Mouse (Mus musculus): Measurements from ENCODE around the gene Trip4.
A peak's percentile ranks its signal among the peaks of the same experiment; 100 is the strongest.

The Trip4 gene

DNA sequence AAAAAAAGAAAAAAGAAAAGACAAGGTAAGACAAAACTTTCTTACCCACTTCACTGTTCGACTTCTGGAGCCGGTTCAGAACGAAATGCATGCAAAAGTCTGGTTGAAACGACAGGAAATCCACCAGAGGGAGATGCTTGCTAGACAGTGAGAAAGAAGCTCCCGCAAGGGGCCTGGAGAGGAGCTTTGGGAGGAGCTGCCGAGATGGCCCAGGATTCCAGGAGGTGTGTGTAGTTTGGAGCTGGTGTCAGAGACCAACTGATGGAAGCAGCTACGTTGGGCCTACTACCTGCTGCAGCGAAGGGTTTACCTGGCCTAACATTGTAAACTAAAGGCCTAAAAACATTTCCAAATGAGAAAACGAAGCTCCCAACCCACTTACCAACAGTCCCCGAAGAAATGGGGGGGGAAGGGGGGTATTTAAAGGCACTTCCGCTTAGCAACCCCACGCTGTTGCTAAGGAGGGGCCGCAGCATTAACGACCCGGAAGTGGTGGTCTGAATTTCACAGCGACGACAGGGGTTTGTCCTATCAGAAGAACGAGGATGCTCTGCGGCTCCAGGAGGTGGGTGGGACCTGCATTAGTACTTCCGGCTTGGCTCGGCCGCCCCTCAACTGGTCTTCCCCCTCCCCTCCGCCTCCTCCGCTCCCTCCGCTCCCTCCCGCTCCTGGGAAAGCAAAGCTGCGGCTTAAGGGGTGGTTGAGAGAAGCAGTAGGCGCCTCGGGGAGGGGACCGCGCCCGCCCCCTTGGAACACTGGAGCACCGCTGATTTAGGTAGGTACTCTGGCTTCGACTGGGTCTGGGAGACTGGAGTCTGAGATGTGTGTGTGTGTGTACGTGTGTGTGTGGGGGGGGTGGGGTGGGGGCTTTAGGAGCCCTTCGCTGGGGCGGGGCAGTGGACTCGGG, at the start of gene Trip4, which contains the start of gene Csnk1g1:
Gene Trip4, minus strand, starts transcription at position 401 of the 907 bp plus-strand sequence.
Gene Csnk1g1, plus strand, starts transcription at position 531 of the 907 bp plus-strand sequence.
- DNase-seq = peak; percentile 96

DNA sequence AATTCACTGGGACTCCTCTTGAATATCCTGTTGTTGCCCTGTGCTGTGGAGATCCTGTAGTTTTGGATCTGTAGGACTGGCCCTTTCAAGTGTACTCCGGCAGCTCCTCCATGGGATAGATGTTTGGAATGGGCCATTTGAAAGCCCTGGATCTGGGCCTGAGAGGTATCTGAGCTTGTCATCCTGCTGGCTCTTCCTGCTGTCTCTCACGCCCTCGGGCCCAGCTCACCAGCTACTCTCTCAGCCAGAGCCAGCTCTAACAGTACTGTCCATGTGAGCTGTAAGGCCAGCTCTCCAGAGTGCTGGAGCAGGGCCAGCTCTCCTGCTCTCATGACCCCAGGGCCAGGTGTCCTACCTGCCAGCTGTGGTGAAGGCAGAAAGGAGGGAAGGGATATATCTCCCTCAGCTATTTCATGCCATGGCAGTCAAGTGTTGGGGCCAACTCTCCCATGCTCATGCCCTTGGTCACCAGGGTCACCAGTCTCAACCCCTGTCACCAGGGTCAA, 42.5 kb upstream of the Trip4 start:
- DNase-seq = no peak

DNA sequence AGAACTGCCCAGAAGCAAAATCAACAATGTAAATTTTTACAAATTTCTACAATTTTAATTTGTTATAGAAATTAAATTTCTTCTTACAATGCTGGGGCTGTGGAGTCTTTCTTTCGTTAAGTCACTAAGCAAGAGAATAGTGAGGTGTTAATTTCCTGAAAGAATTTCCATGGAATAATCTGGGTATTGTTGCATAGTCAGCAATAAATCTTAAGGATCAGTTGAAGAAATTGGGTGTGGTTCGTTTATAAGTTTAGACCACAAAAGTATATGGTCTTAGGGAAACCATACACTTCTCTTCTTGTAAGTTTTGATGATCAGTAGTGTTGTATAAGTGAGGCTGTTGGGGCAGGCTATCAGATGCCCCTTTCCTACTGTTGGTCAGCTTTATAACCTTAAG, 29.0 kb upstream of the Trip4 start:
- DNase-seq = no peak

DNA sequence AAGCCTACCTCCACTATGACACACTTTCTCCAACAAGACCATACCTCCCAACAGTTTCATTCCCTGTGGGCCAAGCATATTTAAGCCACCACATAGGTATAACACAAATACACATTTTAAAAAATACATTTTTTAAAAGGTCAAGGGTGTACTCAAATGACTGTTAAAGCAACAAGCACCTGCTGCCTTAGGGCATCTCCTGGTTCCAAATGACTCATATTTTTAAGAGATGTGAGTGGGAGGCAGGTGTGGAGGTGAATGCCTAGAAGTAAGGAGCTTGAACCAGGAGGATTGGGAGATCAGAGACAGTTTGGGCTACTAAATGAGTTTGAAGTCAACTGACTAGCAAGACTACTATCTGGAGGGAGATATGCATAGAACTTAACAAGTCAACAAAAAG, 21.2 kb upstream of the Trip4 start:
- no peak for DNase-seq

DNA sequence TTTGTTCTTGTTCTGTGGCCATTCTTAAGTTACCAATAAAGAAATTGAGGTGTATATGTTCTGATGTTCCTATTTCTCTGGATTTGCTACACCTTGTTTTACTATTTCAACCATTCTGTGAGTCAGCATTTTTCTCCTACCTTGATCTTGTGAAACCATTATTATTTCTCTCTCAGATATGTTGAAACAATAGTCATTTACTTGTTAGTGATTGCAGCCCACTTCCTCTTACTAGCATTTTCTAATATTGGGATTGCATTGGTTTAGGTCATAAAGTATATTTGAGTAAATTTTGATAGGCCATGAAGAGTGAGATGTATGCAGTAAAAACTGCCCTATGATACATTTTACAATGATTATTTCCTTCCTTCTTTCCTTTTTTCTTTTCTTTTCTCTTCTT, 19.9 kb upstream of the Trip4 start:
- DNase-seq = no peak

DNA sequence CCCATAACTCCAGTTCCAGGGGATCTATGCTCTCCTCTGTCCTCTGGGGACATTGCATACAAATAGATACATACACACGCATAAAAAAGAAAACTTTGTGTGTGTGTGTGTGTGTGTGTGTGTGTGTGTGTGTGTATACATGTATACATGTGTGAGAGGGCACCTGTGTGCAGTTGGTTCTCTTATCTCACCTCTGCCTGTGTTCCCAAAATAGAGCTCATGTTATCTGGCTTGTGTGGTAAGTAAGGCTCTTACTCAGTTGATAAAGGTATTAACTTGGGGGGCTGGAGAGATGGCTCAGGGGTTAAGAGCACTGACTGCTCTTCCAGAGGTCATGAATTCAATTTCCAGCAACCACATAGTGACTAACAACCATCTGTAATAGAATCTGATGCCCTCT, 8.4 kb upstream of the Trip4 start:
- no peak for DNase-seq

DNA sequence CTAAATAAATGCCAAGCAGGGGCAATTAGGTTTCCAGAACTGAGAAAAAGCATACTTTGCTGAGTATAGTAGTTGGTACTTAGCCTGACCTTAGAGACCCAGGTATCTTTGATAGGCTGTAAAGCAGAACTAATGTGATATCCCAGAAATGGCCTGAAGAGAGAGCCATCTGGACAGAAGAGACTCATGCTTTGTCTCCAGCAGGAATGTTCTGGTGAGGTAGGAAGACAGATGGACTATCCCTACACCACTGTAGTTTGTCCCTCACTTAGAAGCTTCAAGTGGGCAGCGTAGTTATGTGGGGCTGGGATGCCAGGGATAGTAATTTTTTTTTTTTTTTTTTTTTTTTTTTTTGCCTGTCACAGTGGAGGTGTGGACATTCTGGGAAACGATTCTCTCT, 5.4 kb upstream of the Trip4 start:
- DNase-seq = no peak

DNA sequence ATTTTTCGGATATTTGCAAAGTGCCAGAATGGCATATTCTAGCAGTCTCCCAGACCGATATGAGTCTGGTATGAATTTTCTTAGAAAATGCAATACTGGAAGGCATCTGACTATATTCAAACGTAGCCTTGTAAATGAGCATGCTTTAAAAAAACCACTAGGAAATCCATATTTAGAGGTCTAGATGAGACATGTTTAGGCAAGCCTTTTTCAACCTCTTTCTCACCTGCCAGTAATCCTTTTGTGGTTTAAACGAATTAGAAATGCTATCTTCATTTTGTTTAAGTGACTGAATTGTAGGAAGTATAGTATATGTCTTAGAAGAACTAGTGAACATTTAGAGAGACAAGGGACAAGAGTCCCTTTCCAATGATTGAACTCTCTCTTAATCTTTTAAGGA, 1.2 kb upstream of the Trip4 start:
- DNase-seq = no peak

DNA sequence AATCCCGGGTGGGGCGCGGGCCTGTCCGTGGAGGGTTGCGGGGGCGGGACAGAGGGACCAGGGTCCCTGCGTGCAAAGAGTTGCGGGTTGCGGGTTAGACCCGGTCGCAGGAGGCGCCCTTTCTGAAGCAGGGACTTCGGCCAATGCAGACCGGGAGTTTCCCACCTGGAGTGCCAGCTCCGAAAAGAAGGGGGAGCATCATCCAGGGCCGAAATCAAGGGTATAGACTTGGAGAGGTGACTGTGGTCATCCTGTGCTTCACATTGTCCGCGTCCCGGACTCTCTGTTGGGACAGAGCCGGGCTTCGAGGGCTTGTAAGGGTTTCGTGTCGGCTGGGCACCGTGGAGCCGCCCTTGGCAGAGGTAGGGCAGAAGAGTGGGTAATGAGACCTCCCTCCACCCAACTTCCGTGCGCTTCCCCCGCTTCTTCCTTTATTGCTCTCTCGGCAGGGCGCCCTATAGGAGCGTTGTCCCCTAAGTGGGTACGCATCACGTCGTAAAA, 757 bp upstream of the Trip4 start:
- peak; percentile 71 for DNase-seq

DNA sequence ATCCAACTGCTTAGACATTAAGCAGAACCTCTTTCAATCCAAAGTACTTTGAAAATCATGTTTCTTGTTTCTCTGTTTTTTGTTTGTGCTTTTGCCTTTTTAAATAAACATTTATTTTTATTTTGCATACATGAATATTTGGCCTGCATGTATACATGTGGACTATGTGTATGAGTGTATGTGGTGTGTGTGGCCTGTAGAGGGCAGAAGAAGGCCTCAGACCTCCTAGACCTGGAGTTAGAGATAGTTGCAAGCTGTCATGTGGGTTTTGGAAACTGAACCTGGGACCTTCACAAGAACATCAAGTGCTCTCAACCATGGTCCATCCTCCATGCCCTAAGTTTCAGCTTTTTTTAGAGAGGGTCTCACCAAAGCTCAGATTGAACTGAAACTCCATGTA, 5.2 kb downstream of the Trip4 start:
- DNase-seq = no peak

DNA sequence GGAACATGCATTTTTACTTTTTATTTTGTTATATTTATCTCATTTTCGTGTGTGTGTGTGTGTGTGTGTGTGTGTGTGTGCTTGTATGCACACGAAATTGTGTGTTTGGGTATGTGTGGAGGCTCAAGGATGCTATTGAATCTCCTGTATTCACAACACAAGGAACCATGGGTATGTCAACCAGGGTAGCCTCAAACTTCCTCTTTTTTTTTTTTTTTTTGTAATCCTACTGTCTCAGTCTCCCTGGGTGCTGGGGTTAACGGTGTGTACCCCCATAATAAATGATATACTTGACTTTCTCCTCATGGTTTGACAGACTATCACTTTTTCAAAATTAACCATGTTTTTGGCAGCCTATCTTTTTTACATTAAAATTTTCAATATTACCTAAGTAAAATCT, 5.7 kb downstream of the Trip4 start:
- DNase-seq = no peak

DNA sequence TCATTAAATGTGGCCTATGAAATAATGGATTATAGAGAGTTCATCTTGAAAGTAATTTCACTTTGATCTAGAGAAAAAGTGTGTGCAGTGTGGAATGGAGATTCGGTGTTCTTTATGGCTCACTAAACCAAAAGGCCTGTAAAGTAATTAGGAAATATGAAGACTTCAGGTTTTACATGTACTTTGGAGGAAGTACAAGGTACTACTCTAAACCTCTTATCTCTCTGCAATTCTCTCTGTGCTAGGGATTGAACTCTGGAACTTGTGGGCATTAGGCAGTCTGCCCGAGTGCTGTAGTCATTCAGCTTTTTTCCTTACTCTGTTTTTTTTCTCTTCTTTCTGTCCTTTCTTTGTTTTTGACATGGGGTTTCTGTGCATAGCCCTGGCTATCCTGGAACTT, 11.6 kb downstream of the Trip4 start:
- no peak for DNase-seq

DNA sequence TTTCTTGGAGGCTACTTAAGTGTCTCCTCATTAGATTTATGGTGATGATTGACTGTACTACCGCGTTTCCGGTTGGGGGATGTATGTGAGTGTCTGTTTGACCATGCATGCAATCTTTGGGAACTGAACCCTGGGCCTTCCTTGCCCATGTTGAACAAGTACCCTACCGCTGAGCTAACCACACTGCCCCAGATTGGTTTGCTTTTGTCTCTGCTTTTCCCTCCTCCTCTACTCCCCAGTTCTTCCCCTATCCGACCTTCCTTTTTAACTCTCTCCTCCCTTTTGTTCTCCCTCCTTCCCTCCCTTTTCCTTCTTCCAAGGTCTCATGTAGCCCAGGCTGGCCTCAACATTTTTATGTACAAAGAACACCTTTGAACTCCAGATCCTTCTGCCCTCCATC, 17.5 kb downstream of the Trip4 start:
- peak; percentile 60 for DNase-seq

DNA sequence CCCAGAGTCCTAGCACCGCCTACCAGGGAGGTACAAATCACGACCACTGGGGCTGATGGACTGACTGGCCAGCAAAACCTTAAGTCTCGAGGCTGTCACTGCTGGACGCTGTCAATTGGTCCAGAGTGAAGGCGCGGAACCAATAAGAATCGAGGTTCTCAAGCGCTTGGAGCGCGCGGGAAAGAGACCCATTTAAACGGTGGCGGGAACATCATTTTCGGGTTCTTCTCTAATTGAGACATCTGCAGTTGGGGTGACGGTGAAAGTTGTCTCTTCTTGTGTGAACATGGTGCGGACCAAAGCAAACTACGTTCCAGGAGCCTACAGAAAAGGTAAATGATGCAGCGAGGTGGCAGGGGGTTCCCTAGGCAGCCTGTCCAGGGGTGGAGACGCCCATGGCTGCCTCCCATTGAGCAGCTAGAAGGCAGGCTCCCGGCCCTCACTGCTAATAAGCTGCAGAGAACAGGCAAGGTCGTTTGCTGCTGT, 18.4 kb downstream of the Trip4 start, which contains the start of gene Pclaf:
Gene Pclaf, plus strand, starts transcription at position 95 of the 486 bp plus-strand sequence.
- peak; percentile 96 for DNase-seq

DNA sequence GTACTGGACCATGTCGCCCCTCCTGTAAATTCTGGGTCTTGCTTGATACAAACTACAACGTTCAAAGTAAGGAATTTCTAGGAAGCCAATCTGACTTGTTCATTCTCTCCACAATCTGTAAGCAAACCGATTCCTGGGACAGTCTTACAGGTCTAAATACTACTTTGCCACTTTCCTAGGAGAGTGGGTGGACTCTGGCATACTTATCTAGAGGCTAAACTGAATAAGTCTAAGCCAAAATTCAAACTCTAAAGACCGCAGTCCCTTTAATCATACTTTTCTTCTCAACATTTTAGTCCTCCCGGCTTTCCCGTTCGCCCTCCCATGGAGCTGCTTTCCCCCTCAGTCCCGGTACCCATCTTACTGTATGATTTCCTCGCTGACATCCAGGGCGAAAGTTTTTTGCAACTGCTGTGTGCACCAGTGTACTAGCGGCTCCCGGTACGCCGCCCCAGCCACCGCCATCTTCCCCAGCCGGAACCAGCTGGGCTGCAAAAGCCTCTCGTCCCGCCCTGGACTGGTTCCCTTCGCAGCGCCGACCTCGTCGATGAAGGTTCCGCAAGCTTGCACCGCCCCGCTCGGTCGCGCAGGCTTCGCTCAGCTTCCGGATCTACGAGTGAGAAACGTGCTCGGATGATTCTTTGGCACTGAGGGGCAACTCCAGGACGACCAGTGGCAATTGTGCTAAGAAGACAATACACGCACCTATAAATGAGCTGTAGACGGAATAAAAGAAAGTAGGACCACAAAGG, 23.9 kb downstream of the Trip4 start:
- peak; percentile 96 for DNase-seq

DNA sequence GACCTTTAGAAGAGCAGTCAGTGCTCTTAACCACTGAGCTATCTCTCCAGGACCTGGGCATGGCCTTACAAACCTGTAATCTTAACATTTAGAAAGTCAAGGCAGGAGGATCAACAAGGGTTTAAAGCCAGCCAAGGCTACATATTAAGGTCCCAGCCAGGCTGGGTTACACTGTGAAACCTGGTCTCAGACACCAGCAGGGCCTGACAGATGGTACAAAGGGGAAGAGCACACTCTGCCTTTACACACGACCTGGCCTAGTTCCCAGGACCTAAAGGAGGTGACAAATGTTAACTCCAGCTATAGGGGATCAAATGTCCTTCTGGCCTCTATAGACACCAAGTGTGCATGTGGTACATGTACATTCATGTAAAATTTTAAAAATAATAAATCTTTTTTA, 48.9 kb downstream of the Trip4 start:
- DNase-seq = no peak

DNA sequence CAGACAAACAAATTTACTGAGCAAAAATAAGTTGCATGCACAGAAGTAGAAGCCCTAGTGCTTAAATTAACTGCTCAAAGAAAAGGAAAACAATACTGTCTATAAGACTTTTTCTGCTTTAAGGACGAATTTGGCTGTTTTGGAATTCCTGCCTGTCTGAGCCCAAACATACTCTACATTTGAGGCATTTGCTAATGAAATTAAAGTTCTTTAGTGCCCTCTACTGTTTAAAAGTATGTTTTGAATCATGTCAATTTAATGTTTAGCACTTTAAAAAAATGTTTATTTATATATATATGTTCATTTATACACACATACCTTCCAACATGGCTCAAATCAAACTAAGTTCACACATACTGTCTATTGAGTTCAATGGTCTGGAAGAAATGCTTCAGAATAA, 58.4 kb downstream of the Trip4 start:
- DNase-seq = peak; percentile 39

DNA sequence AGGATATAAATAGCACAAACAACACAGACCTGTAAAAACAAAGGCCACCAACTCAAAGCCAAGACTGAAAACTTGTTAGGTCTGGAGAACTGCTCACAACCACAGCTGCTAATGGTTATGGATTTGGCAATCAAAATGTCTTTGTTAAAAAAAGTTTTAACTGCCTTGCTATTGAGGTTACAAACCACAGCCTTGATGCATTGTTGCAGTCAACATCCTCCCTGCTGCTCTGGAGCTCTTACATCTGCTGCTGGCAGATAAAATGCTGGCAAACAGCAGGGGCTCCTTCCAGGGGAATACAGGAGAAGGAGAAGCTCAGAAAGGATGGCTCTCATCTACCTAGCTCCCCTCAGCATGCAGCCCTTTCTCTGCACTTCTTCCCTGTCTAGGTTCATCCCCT, 60.4 kb downstream of the Trip4 start:
- no peak for DNase-seq

DNA sequence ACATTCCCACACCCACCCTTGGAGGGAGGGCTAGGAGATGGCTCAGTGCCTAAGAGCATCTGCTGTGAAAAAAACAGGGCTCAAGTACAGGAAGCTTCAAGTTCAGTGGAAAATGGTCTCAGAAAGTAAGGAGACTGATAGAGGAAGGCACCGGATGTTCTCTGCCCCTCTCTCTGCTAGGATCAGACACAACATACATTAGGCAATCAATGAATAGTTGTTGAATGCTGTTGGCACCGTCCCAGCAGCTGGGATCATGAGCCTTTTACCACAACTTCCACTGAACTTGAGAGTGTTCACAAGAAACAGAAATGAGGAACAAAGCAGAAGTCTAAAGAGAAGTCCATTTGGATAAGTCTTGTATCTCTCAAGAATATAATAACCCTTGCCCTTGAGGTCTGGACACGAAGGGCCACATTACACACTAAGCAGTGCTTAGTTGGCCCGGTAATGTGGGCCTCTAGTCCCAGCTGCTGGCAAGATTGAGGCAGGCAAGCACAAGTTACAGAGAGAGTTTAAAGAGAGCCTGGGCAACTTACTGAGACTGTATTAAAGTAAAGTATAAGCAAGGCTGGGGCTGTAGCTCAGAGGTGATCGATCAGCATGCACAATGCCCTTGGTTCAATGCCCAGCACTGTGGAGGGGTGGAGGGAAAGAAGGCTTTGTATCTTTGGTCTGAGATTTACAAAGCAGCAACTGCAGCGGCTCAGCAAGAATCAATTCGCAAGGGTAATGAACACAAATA, 64.0 kb downstream of the Trip4 start:
- no peak for DNase-seq

DNA sequence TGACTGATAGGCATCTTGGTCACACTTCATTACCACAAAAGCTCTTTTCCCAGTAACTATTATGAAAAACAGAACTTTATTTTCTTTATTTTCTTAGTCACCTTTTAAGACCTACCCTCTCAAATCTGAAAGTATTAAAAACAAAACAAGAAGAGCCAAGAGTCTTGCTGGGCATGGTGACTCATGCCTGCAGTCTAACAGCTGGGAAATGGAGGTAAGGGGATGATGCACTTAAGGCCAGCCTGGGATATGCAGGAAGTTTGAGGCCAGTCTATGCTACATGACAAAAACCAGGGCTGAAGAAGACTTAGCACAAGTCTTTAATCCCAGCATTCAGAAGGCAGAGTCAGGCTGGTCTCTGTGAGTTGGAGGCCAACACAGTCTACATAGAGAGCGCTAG, 68.8 kb downstream of the Trip4 start:
- no peak for DNase-seq

DNA sequence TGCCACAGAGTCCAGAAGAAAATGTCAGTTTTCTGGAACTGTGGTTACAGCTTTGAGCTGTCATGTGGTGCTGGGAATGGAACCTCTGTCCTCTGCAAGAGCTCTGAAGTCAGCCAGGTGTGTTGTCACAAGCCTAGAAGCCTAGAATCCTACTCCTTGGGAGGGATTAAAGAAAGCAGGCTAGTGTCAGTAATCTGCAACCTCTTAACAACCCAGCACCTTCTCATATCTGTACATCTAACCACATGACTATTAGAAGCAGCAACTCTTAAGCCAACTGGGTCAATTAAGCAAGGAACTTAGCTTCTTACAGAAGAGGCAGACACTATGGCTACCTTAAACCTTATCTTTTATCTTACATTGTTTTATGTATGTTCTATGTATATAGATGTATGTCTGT, 71.7 kb downstream of the Trip4 start:
- DNase-seq = no peak

DNA sequence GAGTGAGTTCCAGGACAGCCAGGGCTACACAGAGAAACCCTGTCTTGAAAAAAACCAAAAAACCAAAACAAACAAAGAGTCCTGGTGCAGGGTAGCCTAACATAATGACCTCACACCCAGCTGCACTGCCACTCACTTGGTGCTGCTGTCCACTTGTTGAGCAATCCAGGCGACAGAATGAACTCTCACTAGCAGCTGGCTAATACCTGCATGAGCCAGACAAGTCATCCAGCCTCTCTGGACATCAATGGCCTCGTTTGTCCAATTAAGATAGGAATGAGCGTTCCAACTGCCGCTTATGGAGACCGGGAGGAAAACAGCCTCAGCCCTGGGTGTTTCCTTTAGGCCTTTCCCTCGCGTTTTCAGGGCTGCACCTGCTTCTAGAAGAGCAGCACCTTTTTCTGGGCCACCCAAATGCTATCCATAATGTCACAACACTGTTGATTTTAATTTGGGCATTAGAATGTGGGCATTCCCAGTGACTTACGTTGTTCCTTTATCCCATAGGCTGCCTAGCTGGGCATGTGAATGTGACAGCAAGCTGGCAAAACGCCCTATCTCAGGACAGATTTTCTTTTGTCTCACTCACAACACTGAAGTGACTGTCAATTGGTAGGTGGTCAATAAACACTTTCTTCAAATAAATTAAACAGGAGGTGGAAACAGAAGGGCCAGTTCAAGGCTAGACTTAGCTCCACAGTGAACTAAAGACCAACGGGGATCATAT, 73.8 kb downstream of the Trip4 start:
- no peak for DNase-seq

Data from embryo, embryonic 11 days (tissue).